Mouse (Mus musculus) lung, postnatal 14 days (tissue): Measurements from ENCODE around the gene Apol7b.
"Not testable (repeated sequence)": the region's sequence is repeated elsewhere in the genome, so short reads cannot be mapped to it uniquely, and the experiment has no call there.

Experiments
- DNase-seq: peaks from one replicate; pipeline ENCODE4 v3.0.0; 2021

Gene Apol7b

DNA sequence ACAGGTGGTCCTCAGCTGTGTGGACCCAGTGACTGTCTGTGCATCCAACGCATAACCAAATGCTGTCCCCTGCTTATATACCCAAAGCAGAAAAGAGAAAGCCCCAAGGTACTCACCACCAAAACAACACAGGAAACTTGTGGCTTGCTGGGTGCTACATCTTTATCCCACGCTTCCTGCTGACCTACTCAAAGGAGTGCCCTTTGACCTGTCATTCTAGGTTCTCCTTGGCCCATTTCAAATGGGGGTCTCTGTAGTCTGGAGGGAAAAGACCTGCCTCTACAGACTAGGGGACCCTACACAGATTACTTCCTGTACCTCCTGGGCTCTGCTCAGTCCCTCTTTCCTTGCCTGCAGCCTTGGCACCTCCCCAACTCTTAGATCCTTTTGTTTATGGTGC, at the start of gene Apol7b:
TSS of gene Apol7b (minus strand) at position 101 of the 400 bp plus-strand sequence.
- not testable (repeated sequence) for DNase-seq

DNA sequence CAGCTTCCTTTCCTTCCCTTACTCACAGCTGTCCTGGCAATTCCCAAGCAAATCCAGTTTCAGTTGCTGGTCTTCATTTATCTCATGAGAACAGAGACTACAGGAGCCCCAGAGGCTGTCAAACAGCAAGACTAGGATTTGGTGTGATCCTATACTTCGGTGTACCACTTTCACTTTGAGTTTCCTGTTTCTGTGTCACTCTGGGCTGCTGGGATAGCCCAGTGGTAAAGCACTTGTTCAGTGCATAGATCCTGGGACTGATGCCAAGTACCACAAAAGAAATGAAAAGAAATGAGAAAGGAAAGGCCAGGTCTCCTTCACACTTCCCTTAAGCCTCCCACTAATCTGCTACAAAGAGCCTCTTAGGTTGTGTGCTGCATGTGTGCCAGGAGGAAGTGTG, 47.4 kb upstream of the Apol7b start:
- DNase-seq: not testable (repeated sequence)

DNA sequence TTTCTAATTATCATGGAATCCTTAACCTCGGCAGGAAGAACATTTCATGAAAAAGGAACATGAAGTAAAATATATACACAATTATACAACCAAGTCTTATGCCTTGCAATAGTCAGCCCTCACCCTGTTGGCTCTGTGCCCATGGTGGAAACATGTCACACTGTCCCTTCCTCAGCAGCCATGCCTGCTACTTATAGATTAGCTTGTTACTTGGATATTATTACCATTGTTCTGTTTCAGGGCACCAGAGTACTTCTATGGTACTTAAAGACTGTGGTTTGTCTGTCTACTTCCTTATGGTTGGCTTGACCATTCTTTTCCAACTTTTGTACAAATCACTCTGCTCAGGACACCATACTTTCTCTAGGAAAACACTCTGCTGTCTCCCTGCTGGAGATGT, 45.9 kb upstream of the Apol7b start:
- not testable (repeated sequence) for DNase-seq

DNA sequence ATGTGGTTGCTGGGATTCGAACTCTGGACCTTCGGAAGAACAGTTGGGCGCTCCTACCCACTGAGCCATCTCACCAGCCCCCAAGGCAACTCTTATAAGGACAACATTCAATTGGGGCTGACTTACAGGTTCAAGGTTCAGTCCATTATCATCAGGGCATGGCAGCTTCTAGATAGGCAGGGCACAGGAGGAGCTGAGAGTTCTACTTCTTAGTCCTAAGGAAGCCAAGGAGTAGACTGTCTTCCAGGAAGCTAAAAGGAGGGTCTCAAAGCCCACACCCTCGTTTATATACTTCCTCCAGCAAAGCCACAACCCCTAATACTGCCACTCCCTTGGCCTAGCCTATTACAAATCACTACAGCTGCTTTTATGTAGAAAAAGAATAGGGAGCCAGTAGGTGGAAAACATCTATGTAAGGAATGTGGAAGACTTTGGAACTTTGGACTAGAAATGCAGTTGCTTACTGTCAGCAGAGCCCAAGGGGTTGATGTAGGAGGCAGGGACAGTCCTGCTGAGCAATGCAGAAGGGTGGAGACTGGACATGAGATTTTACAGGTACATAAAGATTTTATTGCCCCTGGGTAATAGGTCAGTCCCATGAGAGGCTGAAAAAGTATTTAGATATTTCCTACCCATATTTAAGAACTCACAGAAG, 35.0 kb upstream of the Apol7b start:
- no peak for DNase-seq

DNA sequence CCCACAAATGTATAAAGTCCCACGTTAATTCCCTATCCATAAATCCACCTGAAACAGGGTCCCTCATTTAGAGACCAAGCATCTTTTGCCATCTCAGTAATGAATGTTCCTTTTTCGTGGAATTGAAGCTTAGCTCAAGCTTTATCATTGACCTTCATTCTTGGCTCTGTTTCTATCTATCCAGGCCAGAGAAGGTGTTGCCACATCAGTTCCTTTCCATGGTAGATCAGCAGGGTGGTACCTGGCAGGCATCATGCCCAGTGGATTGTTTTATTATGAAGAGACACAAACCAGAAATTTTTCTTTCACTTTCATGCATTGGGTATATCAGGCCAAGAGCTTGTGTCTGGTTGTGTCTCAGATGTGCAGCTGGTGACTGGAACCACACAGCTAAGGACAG, 29.4 kb upstream of the Apol7b start, which contains the start of gene Apol10a:
TSS of gene Apol10a (plus strand) at position 355 of the 400 bp plus-strand sequence.
- not testable (repeated sequence) for DNase-seq

DNA sequence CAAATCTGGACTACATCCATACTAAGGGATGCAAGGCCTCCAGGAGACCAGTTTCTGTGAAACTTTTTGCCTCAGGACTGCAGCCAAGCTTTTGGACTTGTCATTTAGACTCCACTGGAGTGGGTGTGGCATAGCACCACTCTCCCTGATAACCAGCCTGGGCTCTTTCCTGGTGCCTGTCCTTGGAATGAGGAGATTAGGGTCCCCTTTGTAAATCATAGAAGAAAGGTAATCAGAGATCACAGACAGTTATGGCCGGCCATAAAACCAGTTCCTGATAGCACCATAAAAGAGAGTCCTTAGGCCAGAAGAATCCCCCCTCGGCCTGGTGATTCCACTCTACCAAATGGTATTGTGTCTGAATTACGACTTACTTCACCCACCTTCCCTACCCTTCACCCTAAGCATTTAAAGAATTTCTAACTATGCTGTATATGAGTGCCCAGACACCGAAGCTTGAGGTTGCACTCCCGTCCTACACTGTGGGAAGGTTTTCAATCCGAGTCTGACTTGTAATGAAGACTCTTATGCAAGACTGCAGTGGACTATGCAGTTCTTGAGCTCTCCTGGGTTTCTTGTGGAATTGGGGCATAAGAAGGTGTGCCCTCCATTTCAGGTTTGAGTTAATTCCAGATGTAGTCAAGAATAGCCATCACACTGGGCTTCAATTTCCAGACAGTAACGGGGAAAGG, 27.6 kb upstream of the Apol7b start:
- DNase-seq: not testable (repeated sequence)

DNA sequence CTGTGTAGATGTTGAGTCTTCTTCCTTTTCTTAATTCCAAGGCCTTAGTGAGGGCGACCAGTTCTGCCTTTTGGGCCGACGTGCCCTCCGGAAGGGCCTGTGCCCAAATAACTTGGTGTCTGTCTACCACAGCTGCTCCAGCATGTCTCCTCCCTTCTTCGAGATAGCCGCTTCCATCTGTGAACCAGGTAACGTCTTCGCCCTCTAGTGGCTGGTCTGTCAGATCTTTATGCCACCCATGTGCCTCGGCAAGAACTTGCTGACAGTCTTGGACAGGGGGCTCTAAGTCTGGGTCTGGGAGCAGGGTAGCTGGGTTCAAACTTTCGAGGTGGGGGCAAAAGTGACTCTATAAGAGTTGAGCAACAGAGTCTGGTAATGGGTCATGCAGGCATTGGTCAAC, 2.6 kb upstream of the Apol7b start:
- DNase-seq: peak; percentile 1

DNA sequence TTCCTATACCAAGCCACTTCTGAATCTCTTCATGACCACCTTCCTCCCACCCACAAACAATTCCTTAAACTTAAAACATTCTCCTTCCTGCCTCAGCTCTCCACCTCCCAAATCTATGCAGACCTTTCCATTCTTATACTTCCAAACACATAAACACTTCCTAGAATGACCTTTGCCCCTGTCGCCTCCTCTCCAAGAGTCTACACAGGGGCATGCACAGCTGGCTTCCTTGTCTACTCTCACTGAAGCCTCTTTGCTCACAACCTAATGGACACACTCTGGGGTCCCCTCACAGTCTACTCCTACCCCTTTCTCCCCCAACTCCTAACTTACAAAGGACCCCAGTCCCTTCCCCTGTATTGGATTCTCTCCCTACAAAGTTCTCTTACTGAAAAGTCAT, 1.6 kb downstream of the Apol7b start:
- DNase-seq: not testable (repeated sequence)

DNA sequence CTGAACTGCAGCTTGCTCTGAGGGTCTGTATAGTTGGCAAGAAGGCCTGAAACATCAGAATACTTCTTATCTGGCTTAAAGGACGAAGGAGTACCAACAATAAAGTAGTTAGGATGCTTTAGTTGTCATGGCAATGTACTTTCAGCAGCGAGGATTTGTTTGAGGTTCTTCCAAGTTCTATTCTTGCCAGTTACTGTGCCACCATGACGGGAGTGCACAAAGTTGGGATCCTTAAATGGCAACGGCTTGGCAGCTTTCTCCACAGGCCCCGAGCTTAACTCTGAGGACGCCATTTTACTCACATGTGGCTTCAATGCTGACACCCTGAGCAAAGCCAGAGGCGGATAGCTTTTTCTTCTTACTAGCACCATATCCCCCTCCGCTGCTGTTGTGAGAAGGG, 2.5 kb downstream of the Apol7b start:
- DNase-seq: not testable (repeated sequence)

DNA sequence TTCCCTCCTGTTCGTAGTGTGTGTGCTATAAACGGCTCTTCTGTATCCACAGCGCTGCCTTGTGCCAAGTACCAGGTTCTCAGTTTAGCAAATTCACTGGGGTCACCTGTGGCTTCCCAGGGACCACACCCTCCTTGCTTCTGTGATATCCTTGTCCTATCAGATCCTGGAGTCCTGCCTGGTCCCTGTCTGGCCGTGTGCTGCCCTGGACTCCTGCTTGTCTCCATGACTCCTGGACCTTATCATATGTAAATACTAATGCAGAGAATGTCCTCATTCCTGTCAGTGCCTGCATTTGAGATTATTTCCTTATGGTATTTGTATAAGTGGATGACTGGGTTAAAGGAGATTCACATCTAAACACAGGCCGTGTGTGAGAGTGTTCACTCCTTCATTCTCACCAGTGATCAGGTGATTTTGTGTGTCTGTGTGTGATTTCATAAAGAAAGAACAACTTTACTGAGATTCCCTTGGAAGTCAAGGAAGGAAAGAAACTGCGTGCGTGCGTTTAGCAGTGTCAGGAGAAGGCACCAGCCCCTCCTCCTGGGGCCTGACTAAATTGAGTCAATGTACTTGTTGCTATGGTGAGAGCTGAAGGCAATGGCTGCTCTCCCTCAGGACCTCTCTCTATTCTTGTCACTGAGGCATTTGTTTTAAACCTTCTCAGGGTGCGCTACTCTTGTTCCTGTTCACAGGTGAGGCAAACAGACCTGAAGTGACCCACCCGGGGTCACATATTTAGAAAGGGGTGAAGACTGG, 18.4 kb downstream of the Apol7b start:
- not testable (repeated sequence) for DNase-seq

DNA sequence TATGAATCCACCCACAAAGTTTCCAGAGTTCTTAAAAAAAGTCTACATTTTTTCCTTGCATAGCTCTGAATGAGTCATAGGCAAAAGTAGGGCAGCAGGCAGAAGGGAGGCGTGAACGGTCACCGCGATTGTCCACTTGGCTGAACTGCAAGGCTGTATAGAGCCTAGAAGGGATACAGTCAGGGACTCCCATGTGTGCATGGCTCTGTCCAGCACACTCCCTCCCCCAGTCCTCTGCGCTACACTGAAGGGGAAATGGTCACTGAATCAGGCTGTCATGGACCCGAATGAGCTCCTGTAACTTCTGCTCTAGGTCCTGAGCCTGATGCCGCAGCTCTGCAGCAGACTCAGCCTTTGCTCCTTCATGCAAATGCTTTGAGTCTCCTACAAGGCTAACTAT, 24.4 kb downstream of the Apol7b start:
- not testable (repeated sequence) for DNase-seq

DNA sequence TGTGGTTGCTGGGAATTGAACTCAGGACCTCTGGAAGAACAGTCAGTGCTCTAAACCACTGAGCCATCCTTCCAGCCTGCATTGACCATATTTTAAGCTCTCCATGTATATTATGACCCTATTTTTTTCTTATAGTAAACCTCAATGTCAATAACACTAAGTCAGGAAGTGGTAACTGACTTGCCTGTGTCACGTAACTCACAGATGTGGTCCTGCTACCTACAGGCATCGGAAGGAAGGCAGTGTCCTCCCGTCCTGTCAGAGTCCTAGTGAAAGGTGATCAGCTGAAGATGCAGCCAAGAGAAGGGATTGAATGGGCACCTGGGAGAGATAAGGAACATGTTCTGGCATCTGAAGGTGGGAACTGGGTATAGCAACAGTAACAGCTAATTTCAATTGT, 27.6 kb downstream of the Apol7b start:
- DNase-seq: not testable (repeated sequence)

DNA sequence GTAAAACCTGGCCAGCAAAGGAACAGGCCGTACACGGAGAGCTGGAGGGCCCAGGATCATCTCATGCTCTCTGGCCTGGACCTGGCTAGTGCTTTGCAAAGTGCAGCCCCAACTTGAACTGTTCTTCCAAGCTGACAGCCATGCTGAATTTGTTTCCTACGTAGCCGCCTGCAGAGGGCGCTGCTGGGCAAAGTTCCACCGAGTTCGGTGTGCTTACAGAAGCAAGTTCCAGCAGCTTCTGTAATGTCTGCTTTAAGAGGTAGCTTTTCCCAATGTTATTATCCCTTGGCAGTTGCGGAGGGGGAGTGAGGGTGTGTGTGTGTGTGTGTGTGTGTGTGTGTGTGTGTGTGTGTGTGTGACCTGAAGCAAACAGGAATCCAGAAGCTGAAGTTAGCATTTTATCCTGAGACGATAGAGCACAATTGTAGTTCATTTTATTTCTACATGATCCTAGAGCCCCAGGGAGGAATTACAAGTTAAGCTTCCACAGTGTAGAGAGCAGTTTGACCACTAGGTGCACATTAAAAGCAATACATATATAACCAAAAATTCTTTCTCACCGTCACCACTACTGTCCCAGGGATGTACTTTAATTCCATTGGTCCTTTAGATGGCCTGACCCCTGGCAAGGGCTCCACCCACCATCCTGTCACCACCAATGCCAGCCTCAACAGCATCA, 30.5 kb downstream of the Apol7b start:
- not testable (repeated sequence) for DNase-seq

DNA sequence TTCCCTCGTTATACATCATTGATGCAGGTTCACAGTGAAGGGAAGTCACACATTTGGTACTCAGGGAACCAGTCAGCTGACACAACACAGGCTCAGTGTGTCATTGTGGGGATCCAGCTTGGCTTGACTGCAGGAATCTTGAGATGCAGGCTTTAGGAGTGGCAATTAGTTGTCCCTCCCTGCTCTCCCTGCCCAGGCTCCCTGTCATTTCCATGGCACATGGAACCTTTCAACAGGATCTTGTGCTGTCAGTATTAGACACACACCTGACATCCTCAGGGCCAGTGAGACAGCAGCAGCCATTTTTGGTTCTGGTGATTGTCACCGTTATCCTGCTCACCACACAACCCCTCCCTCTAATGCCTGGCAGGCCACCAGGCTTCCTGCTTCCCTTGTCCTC, 31.6 kb downstream of the Apol7b start:
- DNase-seq: not testable (repeated sequence)

DNA sequence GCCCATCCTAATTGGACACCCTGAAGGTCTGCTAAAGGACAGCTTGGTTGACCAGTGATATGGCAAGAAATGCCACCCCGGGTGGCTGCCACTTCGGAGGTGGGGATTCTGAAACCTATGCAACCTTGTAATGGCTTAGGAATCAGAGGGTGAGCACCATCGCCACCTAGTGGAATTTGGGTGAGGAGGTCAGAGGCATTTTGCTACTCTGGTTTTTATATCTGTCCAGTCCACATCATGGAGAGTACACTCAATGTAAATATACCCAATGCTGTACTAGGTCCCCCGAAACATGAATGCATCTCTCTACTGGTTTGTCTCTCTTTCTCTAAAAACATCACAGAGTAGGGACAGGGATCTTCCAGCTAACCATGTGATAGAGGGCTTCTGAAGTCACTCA, 34.6 kb downstream of the Apol7b start:
- not testable (repeated sequence) for DNase-seq

DNA sequence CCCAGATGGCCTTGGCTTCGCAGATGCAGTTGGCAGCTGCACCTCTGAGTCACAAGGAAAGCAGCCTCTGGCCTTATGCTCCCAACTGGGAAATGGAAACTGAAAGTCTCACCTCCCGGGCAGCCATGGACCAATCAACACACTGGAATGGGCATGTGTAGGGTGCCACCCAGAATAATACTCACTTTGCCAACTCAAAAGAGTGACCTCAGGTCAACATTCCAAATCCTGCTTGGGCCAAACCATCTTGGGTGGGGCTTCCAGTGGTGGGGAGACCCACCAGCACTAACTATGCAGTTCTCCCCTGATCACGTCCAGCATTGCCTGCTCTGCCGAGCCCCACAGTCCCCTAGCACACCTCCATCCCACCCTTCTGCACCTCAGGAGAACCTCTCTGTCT, 36.3 kb downstream of the Apol7b start, which contains the start of gene Apol9a:
TSS of gene Apol9a (minus strand) at position 101 of the 400 bp plus-strand sequence.
- not testable (repeated sequence) for DNase-seq

DNA sequence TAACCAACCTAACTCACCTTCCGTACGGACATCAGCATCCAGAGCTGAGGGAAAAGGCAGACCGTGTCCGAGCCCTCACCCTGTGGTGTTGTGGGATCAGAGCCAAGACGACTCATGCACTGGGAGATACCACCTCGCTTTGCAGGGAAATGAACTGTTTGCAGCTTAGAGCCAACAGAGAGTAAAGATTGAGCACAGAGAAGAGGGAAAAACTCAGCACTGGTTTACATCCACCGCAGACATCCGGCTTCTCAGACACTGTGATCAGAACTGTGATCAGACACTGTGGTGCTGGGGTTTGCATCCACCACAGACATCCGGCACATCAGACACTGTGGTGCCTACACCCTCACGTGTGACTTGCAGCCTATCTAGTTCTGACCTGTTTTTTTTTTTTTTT, 40.9 kb downstream of the Apol7b start:
- not testable (repeated sequence) for DNase-seq

DNA sequence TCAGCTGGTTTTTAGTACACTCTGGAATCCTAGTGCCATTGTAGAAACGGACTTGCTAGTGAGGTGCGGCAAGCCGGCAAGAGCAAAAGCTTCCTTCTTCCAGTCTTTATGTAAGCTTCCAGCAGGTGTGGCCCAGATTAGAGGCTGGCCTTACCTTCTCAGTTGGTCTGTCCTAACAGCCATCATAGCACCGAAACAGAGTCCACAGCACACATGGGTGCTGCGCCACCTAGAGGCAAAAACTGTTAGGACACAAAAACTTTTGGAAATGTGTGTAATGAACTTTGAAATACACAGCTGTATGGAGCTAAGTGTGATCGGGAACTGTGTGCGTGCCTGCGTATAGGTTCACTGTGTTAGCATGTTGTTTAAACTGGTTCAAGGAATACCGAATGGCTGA, 48.3 kb downstream of the Apol7b start, which contains the start of gene Apol7a:
TSS of gene Apol7a (minus strand) at position 84 of the 400 bp plus-strand sequence.
- DNase-seq: not testable (repeated sequence)

DNA sequence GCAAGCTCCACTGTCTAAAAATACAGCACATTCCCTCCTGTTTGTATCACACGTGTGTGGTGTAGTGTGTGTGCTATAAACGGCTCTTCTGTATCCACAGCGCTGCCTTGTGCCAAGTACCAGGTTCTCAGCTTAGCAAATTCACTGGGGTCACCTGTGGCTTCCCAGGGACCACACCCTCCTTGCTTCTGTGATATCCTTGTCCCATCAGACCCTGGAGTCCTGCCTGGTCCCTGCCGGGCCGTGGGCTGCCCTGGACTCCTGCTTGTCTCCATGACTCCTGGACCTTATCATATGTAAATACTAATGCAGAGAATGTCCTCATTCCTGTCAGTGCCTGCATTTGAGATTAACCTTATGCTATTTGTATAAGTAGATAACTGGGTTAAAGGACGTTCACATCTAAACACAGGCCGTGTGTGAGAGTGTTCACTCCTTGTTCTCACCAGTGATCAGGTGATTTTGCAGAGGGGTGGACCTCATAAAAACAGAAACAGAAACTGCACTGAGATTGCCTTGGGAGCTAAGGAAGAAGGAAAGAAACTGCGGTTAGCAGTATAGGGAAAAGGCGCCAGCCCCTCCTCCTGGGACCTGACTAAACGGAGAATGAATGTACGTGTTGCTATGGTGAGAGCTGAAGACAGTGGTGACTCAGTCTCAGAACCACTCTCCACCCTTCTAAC, 49.7 kb downstream of the Apol7b start:
- DNase-seq: not testable (repeated sequence)

DNA sequence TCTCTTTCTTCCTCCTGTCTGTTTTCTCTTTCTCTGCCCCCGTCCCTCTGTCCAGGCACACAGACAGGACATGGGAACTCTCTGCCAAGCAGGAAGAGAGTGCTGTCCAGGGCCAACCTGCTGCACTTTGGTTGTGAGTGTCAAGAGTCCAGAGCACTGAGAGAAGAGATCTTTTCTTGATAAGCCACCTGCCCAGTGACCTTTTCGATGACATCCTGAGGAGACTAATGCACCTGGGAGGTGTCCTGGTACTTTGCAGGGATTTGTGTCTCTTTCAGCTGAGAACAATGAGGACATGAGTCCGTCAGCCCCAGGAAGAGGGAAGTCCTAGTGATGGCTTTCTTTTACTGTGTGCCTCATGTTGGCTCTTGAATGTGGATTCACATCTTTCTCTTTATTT, 53.5 kb downstream of the Apol7b start:
- not testable (repeated sequence) for DNase-seq

DNA sequence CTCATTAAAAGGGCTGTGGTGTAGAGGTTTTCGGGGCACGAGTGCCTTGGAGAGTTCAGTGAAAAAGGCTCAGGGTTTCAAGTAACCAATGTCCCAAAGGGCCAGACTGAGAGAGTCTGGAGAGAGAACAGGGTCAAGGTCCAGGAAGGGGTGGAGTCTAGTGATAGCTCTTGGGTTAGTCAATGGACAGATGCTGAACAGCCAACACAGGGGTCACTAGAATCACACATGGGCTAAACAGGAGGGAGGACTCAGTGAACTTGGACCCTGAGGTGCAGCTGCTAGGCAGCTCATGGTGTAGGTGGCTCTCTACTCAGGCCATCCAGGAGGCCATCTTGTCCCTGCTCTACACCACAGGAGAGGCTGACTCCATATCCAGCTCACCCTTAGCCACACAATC, 59.8 kb downstream of the Apol7b start:
- DNase-seq: no peak
